Mouse (Mus musculus) midbrain, embryonic 14.5 days (tissue): ENCODE data around the gene Amh. TPM values are rescaled to one million over a fixed set of nuclear protein-coding genes. Genes with fewer than 3 reads are reported as not detected.

Source experiments
- ATAC-seq: fragments of 200-750 bp; cut with Nextera tagmentation; 2 replicates; pipeline ENCODE4 v1.8.0; 2017; ENCODE audit warnings: moderate number of reproducible peaks, moderate library complexity; ENCODE audit not compliant: low FRiP score, low TSS enrichment
- DNase-seq: peaks from one replicate; pipeline ENCODE4 v3.0.0-alpha.2; 2015
- H3K27ac ChIP-seq: fragments of 300-500 bp; sonication (generic); replicated peaks from 2 replicates; pipeline ENCODE4 v1.5.1; 2014; ENCODE audit warnings: mild to moderate bottlenecking, low read depth, low read length, moderate library complexity
- H3K27me3 ChIP-seq: fragments of 300-500 bp; sonication (generic); 2 replicates; pipeline ENCODE4 v1.6.1; 2014; ENCODE audit warnings: low read length, control low read depth, mixed read lengths; ENCODE audit not compliant: control insufficient read depth, insufficient read depth
- H3K36me3 ChIP-seq: fragments of 300-500 bp; sonication (generic); 2 replicates; pipeline ENCODE4 v1.6.1; 2014; ENCODE audit warnings: low read length, control low read depth; ENCODE audit not compliant: control insufficient read depth, insufficient read depth
- H3K4me1 ChIP-seq: fragments of 300-500 bp; sonication (generic); 2 replicates; pipeline ENCODE4 v1.6.1; 2014; ENCODE audit warnings: mild to moderate bottlenecking, antibody characterized with exemption, low read length, control low read depth; ENCODE audit not compliant: control insufficient read depth, insufficient read depth
- H3K4me2 ChIP-seq: fragments of 300-500 bp; sonication (generic); 2 replicates; pipeline ENCODE4 v1.6.1; 2014; ENCODE audit warnings: mild to moderate bottlenecking, low read length, moderate library complexity
- H3K4me3 ChIP-seq: fragments of 300-500 bp; sonication (generic); replicated peaks from 2 replicates; pipeline ENCODE4 v1.5.1; 2014; ENCODE audit warnings: low read depth, low read length
- H3K9ac ChIP-seq: fragments of 300-500 bp; sonication (generic); replicated peaks from 2 replicates; pipeline ENCODE4 v1.6.1; 2014; ENCODE audit warnings: mild to moderate bottlenecking, low read length, moderate library complexity
- H3K9me3 ChIP-seq: fragments of 300-500 bp; sonication (generic); 2 replicates; pipeline ENCODE4 v1.6.1; 2016; ENCODE audit warnings: low read length, control low read depth, mixed read lengths; ENCODE audit not compliant: control insufficient read depth
- WGBS: fragments of 180-500 bp; shearing (Covaris S2); extraction: QIAGEN DNeasy Blood & Tissue Kit; methylation state at CpG from one replicate; pipeline ENCODE4 v1.1.7; 2014; 5-methylcytosine and 5-hydroxymethylcytosine counted together
- polyA plus RNA-seq: library from polyadenylated mRNA; unstranded; fragments of >200 nt; fragmentation: Nextera tagmentation; extraction: Ambion mirVana; gene quantifications from 2 replicates; pipeline ENCODE4 v1.2.1, GENCODE M21; 2014

The Amh gene
- polyA plus RNA-seq: 0.12 TPM in 1 of 2 replicates, not detected in the other

DNA sequence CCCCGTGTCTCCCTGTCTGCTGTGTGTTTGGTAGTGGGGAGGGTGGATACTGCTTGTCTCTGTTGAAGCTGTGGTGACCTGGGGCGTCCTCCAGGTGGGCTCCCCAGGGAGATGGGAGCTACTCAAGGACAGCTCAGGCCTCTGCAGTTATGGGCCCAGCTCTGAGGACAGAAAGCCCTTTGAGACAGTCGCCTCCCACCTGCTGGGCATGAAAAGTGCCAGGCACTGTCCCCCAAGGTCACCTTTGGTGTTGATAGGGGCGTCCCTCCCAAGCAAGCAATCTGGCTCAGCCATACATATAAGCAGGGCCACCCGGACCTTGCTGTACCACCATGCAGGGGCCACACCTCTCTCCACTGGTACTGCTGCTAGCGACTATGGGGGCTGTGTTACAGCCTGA, at the start of gene Amh:
TSS of gene Amh (plus strand) at position 328 of the 400 bp plus-strand sequence.
- peaks cover 52% of the 10 kb centered on the region for H3K36me3 ChIP-seq
- H3K4me1 ChIP-seq: peaks cover 31% of the 10 kb centered on the region
- H3K4me2 ChIP-seq: 0 out of 2 replicates have a peak within 1 kb of the TSS, but pooled peaks have one; percentile 8
- peak within 1 kb of the TSS; percentile 48; the same call in 1 of the 2 replicates for H3K4me3 ChIP-seq
- WGBS: 70% methylated on average over 6 of the region's 6 CpGs
- H3K27ac ChIP-seq: no peak within 1 kb of the TSS
- peaks cover 9% of the 10 kb centered on the region for H3K27me3 ChIP-seq
- ATAC-seq: no peak
- H3K9ac ChIP-seq: peak within 1 kb of the TSS; percentile 72
- DNase-seq: no peak
- H3K9me3 ChIP-seq: no peaks in the 10 kb centered on the region

DNA sequence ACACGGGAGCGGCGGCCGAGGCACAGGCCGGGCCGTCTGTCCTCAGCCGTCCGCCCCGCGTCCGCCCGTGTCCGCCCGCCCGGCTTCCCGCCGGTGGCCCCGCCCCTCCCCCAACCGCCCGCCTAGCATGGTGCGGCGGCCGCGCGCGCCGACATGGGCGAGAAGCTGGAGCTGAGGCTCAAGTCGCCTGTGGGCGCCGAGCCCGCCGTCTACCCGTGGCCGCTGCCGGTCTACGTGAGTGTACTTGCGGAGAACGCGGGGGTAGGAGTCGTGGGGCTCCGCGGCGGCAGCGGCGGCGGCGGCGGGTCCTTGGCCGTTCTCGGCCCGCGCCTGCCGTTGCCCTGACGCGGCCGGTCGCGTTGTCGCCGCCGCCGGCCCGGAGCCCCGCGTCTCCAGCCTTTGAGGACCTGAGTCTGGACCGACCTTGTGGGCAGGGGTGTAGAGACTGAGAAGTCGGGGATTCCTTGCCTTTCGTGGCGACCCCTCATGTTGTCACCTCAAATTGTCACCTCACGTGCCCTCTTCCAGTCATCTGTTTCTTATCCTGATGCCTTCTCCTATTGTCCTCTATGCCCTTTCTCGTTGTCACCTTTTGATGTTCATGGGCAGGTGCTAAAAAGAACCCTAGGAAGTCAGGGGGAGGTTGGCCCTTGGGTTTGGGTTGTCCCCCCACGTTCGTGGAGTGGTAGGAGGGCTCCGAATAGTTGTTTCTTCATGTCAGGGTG, 49.6 kb upstream of the Amh start:
- ATAC-seq (no peak), DNase-seq (no peak)
- Histone ChIP-seq H3K27me3 (no peaks in the 10 kb centered on the region), H3K4me1 (peaks cover 20% of the 10 kb centered on the region), H3K9ac (peak overlapping the region; percentile 97), H3K4me2 (peak overlapping the region; percentile 74), H3K9me3 (no peaks in the 10 kb centered on the region), H3K4me3 (peak overlapping the region; percentile 99), H3K27ac (peak overlapping the region; percentile 88), H3K36me3 (no peaks in the 10 kb centered on the region)
- WGBS: under 1% methylated on average over 58 of the region's 75 CpGs

DNA sequence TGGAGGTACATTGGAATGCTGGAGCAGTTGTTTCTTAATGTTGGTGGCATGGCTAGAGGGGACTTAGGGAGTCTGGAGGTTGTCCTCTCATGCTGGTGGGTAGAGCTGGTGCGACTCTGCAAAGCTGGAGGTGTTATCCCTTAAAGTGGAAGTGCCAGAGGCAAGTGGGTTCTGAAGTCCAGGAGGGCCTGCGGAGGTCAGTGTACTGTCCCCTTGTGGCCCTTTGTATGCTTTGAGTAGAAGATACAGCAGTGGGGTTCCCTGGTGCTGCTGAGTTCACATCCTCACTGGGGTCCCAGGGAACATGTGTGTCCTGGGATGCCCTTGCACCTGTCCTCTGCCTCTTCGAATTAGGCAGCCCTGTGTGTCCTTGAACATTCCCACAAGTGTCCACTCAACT, 48.9 kb upstream of the Amh start:
- peak overlapping the region; percentile 74 for H3K4me2 ChIP-seq
- no peaks in the 10 kb centered on the region for H3K36me3 ChIP-seq
- peak overlapping the region; percentile 99 for H3K4me3 ChIP-seq
- WGBS: 26% methylated on average over 3 of the region's 3 CpGs
- no peak overlapping the region; the same call in 1 of the 2 replicates for H3K27ac ChIP-seq
- H3K9me3 ChIP-seq: no peaks in the 10 kb centered on the region
- DNase-seq (no peak), ATAC-seq (no peak)
- H3K27me3 ChIP-seq: no peaks in the 10 kb centered on the region
- H3K4me1 ChIP-seq: peaks cover 20% of the 10 kb centered on the region
- H3K9ac ChIP-seq: peak overlapping the region; percentile 97

DNA sequence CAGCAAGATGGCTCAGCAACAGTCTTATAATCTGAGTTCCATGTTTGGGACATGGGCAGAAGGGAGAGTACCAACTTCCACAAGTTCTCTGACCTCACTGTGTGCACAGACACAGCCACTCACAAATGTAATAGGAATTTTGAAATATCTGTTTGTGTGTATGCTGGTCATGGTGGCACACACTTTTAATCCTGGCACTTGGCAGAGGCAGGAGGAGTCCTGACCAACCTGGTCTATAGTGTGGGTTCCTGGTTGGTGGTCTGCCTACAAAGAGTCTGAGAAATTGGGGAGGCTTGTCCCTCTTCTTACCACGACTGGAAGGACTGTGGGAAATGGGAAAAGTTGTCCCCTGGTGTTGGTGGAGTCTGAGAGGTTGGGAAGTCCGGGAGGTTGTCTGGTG, 48.5 kb upstream of the Amh start:
- Histone ChIP-seq H3K9ac (peak overlapping the region; percentile 97; the same call in 1 of the 2 replicates), H3K4me1 (peaks cover 20% of the 10 kb centered on the region), H3K27ac (no peak overlapping the region), H3K36me3 (no peaks in the 10 kb centered on the region), H3K9me3 (no peaks in the 10 kb centered on the region), H3K27me3 (no peaks in the 10 kb centered on the region), H3K4me3 (peak overlapping the region; percentile 99), H3K4me2 (peak overlapping the region; percentile 74)
- ATAC-seq (no peak), DNase-seq (no peak)
- 72% methylated on average over 2 of the region's 2 CpGs for WGBS

DNA sequence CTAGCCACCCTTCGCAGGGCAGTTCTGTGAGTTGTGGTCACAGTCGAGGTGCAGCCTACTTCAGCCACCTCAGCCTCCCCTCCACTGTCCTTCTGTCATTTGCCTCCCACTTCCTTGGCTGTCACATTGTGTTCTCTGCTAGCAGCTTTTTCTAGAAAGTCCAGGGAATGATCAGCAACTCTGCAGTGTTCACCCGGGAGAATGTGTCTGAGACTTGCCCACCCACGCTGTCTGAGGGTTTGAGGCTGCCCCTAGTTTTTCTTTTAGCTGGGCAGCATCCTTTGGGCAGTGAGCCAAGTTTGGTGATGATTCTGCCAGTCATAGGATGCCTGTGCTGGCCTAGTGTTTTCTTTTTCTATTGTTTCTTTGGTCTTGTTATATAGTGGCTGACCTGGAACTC, 48.1 kb upstream of the Amh start:
- H3K9me3 ChIP-seq: no peaks in the 10 kb centered on the region
- H3K27me3 ChIP-seq: no peaks in the 10 kb centered on the region
- peak overlapping the region; percentile 74 for H3K4me2 ChIP-seq
- H3K36me3 ChIP-seq: no peaks in the 10 kb centered on the region
- H3K9ac ChIP-seq: 0 out of 2 replicates have a peak overlapping the region, but pooled peaks have one; percentile 14
- no peak overlapping the region for H3K27ac ChIP-seq
- 77% methylated on average over 4 of the region's 4 CpGs for WGBS
- ATAC-seq (no peak), DNase-seq (no peak)
- H3K4me1 ChIP-seq: peaks cover 20% of the 10 kb centered on the region
- 0 out of 2 replicates have a peak overlapping the region, but pooled peaks have one; percentile 6 for H3K4me3 ChIP-seq

DNA sequence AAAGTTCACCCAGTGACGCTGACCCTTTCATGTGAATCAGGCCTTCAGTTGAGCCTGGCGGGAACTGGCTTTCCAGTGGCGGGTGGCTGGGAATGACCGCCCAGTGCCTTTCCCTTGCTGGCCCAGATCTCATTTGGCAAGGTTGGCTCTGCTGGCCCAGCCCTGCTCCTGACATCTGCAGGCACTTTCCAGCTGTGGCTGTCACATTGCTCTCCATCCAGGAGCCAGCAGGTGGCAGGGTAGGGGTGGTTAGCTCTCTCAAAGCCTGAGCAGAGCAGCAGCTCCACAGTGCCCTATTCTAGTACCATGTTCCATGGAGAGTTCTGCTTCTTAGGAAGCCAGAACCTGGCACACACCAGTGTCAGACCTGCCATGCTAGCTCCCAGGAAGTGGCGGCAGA, 47.3 kb upstream of the Amh start:
- no peak for ATAC-seq
- WGBS: 34% methylated on average over 5 of the region's 5 CpGs
- H3K4me2 ChIP-seq: peak overlapping the region; percentile 74
- H3K4me1 ChIP-seq: peaks cover 20% of the 10 kb centered on the region
- H3K36me3 ChIP-seq: no peaks in the 10 kb centered on the region
- H3K4me3 ChIP-seq: no peak overlapping the region
- H3K9me3 ChIP-seq: no peaks in the 10 kb centered on the region
- no peak overlapping the region for H3K27ac ChIP-seq
- no peak overlapping the region for H3K9ac ChIP-seq
- peak; percentile 72 for DNase-seq
- H3K27me3 ChIP-seq: no peaks in the 10 kb centered on the region

DNA sequence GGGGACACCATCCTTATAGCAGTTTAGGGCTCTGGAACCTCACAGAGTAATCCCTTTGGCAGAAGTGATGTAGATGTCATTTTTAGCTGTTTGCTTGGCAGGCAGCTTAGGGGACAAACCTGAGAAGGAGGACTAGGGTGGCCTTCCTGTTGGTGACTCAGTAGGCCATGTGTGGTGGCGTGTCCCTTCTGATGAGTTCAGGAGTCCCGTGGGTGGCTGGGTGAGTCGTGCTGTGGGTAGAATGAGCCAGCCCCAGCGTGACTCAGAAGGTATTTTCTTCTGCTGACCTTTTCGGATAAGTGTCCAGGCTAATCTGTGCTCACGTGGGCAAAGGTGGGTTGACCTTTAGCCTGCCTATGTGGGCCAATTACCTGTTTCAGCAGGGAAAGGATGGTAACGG, 46.4 kb upstream of the Amh start:
- WGBS: 84% methylated on average over 7 of the region's 7 CpGs
- Histone ChIP-seq H3K36me3 (no peaks in the 10 kb centered on the region), H3K9ac (no peak overlapping the region), H3K4me1 (peaks cover 20% of the 10 kb centered on the region), H3K27ac (no peak overlapping the region), H3K9me3 (no peaks in the 10 kb centered on the region), H3K4me2 (no peak overlapping the region), H3K4me3 (no peak overlapping the region), H3K27me3 (no peaks in the 10 kb centered on the region)
- DNase-seq (no peak), ATAC-seq (no peak)

DNA sequence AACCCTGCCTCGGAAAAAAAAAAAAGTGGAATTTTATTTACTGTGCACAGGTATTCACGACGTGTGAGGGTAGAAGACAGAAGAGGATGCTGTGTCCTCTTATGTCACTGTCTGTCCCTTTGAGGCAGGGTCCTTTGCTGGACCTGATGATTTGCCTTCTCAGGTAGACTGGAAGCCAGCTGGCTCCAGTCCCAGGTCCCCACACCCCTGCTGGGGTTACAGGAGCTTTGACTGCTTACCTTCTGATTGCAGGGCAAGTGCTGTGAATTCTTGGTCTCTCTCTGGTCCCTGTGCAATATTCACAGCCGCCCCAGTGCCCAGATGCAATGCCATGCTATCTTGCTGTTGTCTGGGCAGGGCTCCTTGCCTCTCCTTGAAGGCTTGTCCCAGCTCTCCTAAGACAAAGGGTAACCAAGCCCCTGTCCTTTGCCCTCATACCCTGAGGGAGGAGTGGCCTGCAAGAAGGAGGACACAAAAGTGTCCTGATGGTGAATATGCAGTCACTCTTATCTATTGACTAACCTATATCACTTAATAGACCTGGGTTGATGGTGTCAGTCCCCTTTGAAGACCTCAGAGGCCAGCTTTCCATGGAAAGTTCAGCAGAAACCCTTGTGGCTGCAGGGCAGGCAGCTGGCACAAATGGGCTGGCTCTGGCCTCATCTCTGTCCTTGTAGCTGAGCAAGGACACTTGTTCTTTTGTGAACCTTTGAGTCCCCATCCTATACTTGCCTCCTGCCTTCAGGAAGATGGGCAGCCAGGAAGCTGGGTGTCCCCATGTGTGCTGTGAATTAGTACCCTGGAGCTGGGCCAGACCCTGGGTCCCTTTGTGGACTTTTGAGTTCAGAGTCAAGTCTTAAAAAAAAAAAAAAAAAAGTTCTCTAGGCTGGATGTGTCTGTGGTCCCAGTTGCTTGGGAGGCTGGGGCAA, 44.2 kb upstream of the Amh start:
- no peak for DNase-seq
- H3K4me3 ChIP-seq: no peak overlapping the region
- no peak overlapping the region for H3K9ac ChIP-seq
- peaks cover 16% of the 10 kb centered on the region; the same call in 1 of the 2 replicates for H3K36me3 ChIP-seq
- WGBS: 91% methylated on average over 4 of the region's 4 CpGs
- no peaks in the 10 kb centered on the region for H3K9me3 ChIP-seq
- H3K27me3 ChIP-seq: no peaks in the 10 kb centered on the region
- H3K27ac ChIP-seq: no peak overlapping the region
- H3K4me1 ChIP-seq: peaks cover 20% of the 10 kb centered on the region
- H3K4me2 ChIP-seq: no peak overlapping the region
- no peak for ATAC-seq
